Mouse (Mus musculus): ENCODE results near the gene Cog2. TPM values are rescaled to one million over a fixed set of nuclear protein-coding genes. Genes with fewer than 3 reads are reported as not detected.
A peak's percentile ranks its signal among the peaks of the same experiment; 100 is the strongest.

Cog2 gene
- 29.5 and 34.0 TPM in 2 replicates for polyA plus RNA-seq (2014; fragmentation: Nextera tagmentation; extraction: Ambion mirVana)

DNA sequence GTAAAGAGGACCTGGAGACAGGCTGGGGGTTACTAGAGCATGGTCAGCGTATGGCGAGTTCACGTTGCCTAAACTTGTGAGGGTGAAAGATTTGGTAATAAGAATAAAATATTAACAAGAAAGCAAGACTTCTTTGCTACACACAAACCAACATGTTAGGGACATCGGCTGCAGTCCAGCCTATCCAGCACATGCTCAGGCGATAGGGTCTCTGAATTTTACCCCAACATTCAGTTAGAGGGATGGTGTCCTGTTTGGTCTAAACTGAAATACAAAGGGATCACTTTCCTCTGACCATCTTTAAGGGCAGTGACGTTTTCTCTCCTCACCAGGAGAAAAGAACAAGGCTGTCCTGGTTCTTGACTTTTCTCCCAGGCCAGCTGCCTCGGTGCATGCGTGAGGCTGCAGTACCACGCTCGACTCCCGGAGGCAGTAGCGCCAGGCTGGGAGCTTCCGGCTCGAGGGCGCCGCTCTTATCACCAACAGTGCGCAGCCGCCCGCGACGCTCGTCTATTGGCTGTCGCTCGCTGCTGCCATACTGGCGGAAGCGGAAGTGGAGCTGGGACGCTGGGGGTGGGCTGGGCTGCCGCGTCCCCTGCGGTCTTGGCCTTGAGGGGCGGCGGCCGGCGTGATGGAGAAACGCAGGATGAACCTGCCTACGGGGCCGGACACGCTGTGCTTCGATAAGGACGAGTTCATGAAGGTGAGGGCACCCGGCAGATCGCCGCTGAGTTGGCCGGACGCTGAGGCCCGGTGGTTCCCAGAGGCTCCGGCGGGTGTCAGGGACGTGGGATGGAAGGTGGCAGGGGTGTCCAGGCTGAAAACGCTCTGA, at the start of gene Cog2:
TSS of gene Cog2 (plus strand) at position 519 of the 832 bp plus-strand sequence.
- no peaks in the 10 kb centered on the region for H3K27me3 ChIP-seq (replicated peaks; ENCODE audit: control insufficient read depth, insufficient read depth, low read length)
- no peaks in the 10 kb centered on the region; the same call in 1 of the 2 replicates for H3K36me3 ChIP-seq (ENCODE audit: control insufficient read depth, insufficient read depth, low read length)
- peak within 1 kb of the TSS; percentile 88 for H3K4me3 ChIP-seq (ENCODE audit: low read depth, low read length)
- ATAC-seq (replicated peaks; ENCODE audit: low FRiP score) (peak; percentile 99), DNase-seq (ENCODE audit: low spot score) (peak; percentile 86)
- H3K9me3 ChIP-seq (ENCODE audit: control insufficient read depth, low read length): no peaks in the 10 kb centered on the region
- peaks cover 10% of the 10 kb centered on the region for H3K4me1 ChIP-seq (replicated peaks; ENCODE audit: control insufficient read depth, insufficient read depth, low read length)
- H3K9ac ChIP-seq (ENCODE audit: low read depth, low read length): peak within 1 kb of the TSS; percentile 81
- WGBS: 10% methylated on average over 50 of the region's 50 CpGs
- H3K4me2 ChIP-seq: peak within 1 kb of the TSS; percentile 70
- no peak within 1 kb of the TSS for H3K27ac ChIP-seq (ENCODE audit: low read depth, low read length)

DNA sequence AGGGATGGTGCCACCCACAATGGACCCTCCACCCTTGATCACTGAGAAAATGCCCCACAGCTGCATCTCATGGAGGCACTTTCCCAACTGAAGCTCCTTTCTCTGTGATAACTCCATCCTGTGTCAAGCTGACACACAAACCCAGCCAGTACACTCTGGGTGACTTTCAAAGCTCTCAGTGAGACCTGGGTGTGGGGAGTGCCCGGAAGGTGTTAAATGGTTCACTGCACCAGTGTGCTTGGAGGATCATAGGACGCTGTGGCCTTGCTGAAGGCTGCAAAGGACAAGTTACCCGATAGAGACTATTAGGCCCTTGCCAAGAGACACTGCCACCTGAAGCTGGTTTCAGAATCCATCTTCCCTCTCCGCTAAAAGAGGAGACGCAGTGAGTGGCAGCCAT, 44.9 kb upstream of the Cog2 start:
- H3K4me1 ChIP-seq (replicated peaks; ENCODE audit: control insufficient read depth, insufficient read depth, low read length): no peaks in the 10 kb centered on the region
- no peaks in the 10 kb centered on the region for H3K36me3 ChIP-seq (ENCODE audit: control insufficient read depth, insufficient read depth, low read length)
- DNase-seq (ENCODE audit: low spot score): no peak
- H3K9me3 ChIP-seq (ENCODE audit: control insufficient read depth, low read length): no peaks in the 10 kb centered on the region
- H3K9ac ChIP-seq (ENCODE audit: low read depth, low read length): no peak overlapping the region
- no peak overlapping the region for H3K4me2 ChIP-seq
- no peak overlapping the region for H3K27ac ChIP-seq (ENCODE audit: low read depth, low read length)
- WGBS: 81% methylated on average over 5 of the region's 5 CpGs
- no peaks in the 10 kb centered on the region for H3K27me3 ChIP-seq (replicated peaks; ENCODE audit: control insufficient read depth, insufficient read depth, low read length)
- no peak overlapping the region for H3K4me3 ChIP-seq (ENCODE audit: low read depth, low read length)
- ATAC-seq (replicated peaks; ENCODE audit: low FRiP score): no peak

DNA sequence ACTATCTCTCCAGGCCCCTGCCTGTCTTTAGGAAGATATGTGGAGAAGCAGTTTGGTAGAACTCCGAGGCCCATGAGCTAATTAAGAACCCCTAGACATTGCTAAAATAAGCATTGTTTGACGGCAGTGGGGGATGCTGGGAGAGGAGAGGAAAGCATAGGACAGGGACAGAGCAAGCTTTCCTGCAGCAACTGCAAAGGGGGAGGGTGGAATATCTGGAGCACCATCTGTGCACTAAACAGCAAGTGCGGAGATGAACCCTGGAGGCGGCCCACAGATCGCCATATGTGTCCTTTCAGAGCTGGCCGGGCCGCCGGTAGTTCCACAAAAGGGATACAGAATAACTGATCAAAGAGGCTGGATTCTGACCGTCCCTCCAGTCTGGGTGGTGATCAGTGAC, 43.9 kb upstream of the Cog2 start:
- Histone ChIP-seq H3K9me3 (ENCODE audit: control insufficient read depth, low read length) (no peaks in the 10 kb centered on the region), H3K27me3 (replicated peaks; ENCODE audit: control insufficient read depth, insufficient read depth, low read length) (no peaks in the 10 kb centered on the region), H3K4me3 (ENCODE audit: low read depth, low read length) (no peak overlapping the region), H3K4me2 (no peak overlapping the region), H3K4me1 (replicated peaks; ENCODE audit: control insufficient read depth, insufficient read depth, low read length) (no peaks in the 10 kb centered on the region), H3K36me3 (ENCODE audit: control insufficient read depth, insufficient read depth, low read length) (no peaks in the 10 kb centered on the region), H3K9ac (ENCODE audit: low read depth, low read length) (no peak overlapping the region), H3K27ac (ENCODE audit: low read depth, low read length) (no peak overlapping the region)
- DNase-seq (ENCODE audit: low spot score): no peak
- 72% methylated on average over 9 of the region's 9 CpGs for WGBS
- ATAC-seq (replicated peaks; ENCODE audit: low FRiP score): no peak

DNA sequence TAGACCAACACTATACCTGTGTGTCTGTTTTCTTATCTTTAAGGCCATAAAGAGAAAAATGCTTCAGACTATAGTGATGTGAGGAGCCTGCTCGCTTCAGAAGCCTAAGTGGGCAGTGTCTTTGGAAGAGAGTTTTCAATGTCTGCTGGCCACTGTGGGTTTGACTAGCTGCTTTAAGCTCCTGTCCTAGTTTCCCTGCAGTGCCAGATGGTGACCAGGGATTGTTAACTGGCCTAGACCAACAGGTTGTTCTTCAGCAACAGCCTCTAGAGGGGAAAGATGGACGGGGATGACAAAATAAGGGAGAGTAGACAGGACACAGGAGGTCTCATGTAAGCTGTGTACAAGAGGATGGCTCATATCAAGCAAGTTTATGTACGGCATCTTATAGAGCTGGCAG, 41.3 kb upstream of the Cog2 start:
- H3K9ac ChIP-seq (ENCODE audit: low read depth, low read length): no peak overlapping the region
- WGBS: 73% methylated on average over 3 of the region's 3 CpGs
- no peak overlapping the region for H3K27ac ChIP-seq (ENCODE audit: low read depth, low read length)
- no peaks in the 10 kb centered on the region for H3K27me3 ChIP-seq (replicated peaks; ENCODE audit: control insufficient read depth, insufficient read depth, low read length)
- H3K9me3 ChIP-seq (ENCODE audit: control insufficient read depth, low read length): no peaks in the 10 kb centered on the region
- DNase-seq (ENCODE audit: low spot score): no peak
- no peak for ATAC-seq (replicated peaks; ENCODE audit: low FRiP score)
- no peak overlapping the region for H3K4me3 ChIP-seq (ENCODE audit: low read depth, low read length)
- H3K4me1 ChIP-seq (replicated peaks; ENCODE audit: control insufficient read depth, insufficient read depth, low read length): no peaks in the 10 kb centered on the region
- no peak overlapping the region for H3K4me2 ChIP-seq
- no peaks in the 10 kb centered on the region for H3K36me3 ChIP-seq (ENCODE audit: control insufficient read depth, insufficient read depth, low read length)

DNA sequence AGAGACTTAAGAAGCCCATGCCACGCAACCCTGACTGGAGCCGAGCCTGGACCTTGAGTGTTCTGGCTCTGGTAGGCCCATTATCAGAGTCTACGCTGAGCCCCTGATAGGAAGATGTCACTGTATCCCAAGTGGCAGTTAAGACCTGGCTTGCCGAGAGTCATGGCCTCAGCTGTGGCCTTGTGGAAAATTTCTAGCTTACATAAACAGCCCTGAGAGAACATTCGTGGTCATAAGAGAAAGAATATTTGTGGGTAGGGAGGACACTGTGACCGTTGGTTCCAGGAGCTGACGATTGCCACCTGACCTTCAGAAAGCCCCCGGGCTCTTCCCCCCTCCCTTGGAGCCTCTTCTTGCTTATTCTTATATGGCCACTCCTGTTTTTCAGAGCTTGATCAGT, 40.2 kb upstream of the Cog2 start:
- H3K36me3 ChIP-seq (ENCODE audit: control insufficient read depth, insufficient read depth, low read length): no peaks in the 10 kb centered on the region
- no peak for DNase-seq (ENCODE audit: low spot score)
- H3K27ac ChIP-seq (ENCODE audit: low read depth, low read length): no peak overlapping the region
- no peaks in the 10 kb centered on the region for H3K4me1 ChIP-seq (replicated peaks; ENCODE audit: control insufficient read depth, insufficient read depth, low read length)
- ATAC-seq (replicated peaks; ENCODE audit: low FRiP score): no peak
- WGBS: 81% methylated on average over 8 of the region's 8 CpGs
- H3K4me2 ChIP-seq: no peak overlapping the region
- H3K9me3 ChIP-seq (ENCODE audit: control insufficient read depth, low read length): no peaks in the 10 kb centered on the region
- no peaks in the 10 kb centered on the region for H3K27me3 ChIP-seq (replicated peaks; ENCODE audit: control insufficient read depth, insufficient read depth, low read length)
- H3K9ac ChIP-seq (ENCODE audit: low read depth, low read length): no peak overlapping the region
- no peak overlapping the region for H3K4me3 ChIP-seq (ENCODE audit: low read depth, low read length)

DNA sequence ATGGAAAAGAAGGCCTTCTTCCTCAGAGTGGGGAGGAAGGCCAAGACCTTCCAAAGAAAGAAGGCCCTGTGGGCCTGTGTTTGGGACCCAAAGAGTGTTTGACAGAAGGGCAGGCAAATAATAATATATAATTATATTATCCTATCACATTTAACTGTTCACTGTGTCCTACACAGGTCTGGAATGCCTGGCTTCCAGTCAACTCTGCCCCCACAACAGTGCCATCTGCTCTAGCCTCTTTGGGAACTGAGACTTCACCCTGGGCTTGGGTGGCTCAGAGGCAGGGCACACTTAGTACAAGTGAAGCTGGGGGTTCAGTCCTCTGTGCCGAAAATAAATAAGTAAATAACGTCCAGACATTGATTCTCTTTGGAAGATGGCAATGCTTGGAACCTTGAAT, 37.8 kb upstream of the Cog2 start:
- Histone ChIP-seq H3K36me3 (ENCODE audit: control insufficient read depth, insufficient read depth, low read length) (no peaks in the 10 kb centered on the region), H3K4me1 (replicated peaks; ENCODE audit: control insufficient read depth, insufficient read depth, low read length) (no peaks in the 10 kb centered on the region), H3K4me2 (no peak overlapping the region), H3K27me3 (replicated peaks; ENCODE audit: control insufficient read depth, insufficient read depth, low read length) (no peaks in the 10 kb centered on the region), H3K4me3 (ENCODE audit: low read depth, low read length) (no peak overlapping the region), H3K9me3 (ENCODE audit: control insufficient read depth, low read length) (no peaks in the 10 kb centered on the region), H3K27ac (ENCODE audit: low read depth, low read length) (no peak overlapping the region), H3K9ac (ENCODE audit: low read depth, low read length) (no peak overlapping the region)
- DNase-seq (ENCODE audit: low spot score): no peak
- 71% methylated on average over 2 of the region's 2 CpGs for whole genome bisulfite sequencing
- no peak for ATAC-seq (replicated peaks; ENCODE audit: low FRiP score)

DNA sequence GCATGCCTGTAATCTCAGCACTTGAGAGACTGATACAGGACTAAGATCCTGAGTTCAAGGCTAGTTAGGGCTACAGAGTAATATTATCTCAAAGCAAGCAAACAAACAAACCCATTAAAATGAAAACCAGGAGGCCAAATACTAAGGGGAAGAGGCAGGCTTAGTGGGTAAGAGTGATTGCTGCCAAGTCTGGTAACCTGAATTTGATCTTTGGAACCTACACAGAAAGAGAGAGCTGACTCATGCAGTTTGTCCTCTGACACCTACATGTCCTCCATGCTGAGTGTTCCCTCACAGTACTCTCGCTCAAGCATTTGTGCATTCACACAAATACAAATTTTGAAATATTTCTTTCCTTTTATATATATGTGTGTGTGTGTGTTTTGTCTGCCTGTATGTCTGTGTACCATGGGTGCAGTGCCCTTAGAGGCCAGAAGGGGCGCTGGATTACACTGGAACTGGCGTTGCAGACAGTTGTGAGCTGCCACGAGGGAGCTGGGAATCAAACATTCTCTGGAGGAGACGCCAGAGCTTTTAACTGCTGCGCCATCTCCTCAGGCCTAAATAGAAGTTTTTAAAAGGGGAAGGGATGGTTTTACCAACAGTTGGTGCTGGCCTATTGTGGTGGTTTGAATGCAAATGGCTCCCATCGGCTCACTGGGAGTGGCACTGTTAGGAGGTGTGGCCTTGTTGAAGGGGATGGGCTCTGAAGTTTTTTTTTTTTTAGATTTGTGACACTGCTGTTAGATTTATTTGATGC, 37.0 kb upstream of the Cog2 start:
- H3K27me3 ChIP-seq (replicated peaks; ENCODE audit: control insufficient read depth, insufficient read depth, low read length): no peaks in the 10 kb centered on the region
- H3K9ac ChIP-seq (ENCODE audit: low read depth, low read length): no peak overlapping the region
- ATAC-seq (replicated peaks; ENCODE audit: low FRiP score) (no peak), DNase-seq (ENCODE audit: low spot score) (no peak)
- no peaks in the 10 kb centered on the region for H3K4me1 ChIP-seq (replicated peaks; ENCODE audit: control insufficient read depth, insufficient read depth, low read length)
- no peak overlapping the region for H3K27ac ChIP-seq (ENCODE audit: low read depth, low read length)
- H3K4me3 ChIP-seq (ENCODE audit: low read depth, low read length): no peak overlapping the region
- 65% methylated on average over 7 of the region's 7 CpGs for WGBS
- no peaks in the 10 kb centered on the region for H3K9me3 ChIP-seq (ENCODE audit: control insufficient read depth, low read length)
- H3K4me2 ChIP-seq: no peak overlapping the region
- H3K36me3 ChIP-seq (ENCODE audit: control insufficient read depth, insufficient read depth, low read length): no peaks in the 10 kb centered on the region

DNA sequence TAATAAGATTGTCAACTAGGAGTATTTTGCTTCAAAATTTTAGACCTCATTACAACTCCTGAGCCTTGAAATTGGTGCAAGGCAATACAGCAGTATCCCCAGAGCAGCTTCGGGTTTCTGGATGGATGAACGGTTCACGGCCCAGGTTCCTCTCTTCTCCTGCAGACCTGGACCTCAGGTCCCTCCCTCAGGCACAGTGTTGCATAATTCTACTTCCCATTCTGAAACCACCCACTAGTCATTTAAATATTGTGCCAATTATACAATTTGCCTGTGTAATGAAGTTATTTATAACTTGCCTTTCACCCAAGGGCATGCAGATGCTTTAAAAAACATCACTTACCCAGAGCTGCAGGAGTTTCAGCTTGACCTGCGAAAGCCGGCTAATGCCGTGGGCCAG, 31.3 kb upstream of the Cog2 start:
- Histone ChIP-seq H3K4me2 (no peak overlapping the region), H3K9me3 (ENCODE audit: control insufficient read depth, low read length) (no peaks in the 10 kb centered on the region), H3K27me3 (replicated peaks; ENCODE audit: control insufficient read depth, insufficient read depth, low read length) (no peaks in the 10 kb centered on the region), H3K4me1 (replicated peaks; ENCODE audit: control insufficient read depth, insufficient read depth, low read length) (no peaks in the 10 kb centered on the region), H3K9ac (ENCODE audit: low read depth, low read length) (no peak overlapping the region), H3K36me3 (ENCODE audit: control insufficient read depth, insufficient read depth, low read length) (no peaks in the 10 kb centered on the region), H3K27ac (ENCODE audit: low read depth, low read length) (no peak overlapping the region), H3K4me3 (ENCODE audit: low read depth, low read length) (no peak overlapping the region)
- 87% methylated on average over 6 of the region's 6 CpGs for WGBS
- ATAC-seq (replicated peaks; ENCODE audit: low FRiP score) (no peak), DNase-seq (ENCODE audit: low spot score) (no peak)
